Mouse (Mus musculus) forebrain, embryonic 11.5 days (tissue): ENCODE data around the gene Tmem178b. TPM values are rescaled to one million over a fixed set of nuclear protein-coding genes. Genes with fewer than 3 reads are reported as not detected.

Experiments
- ATAC-seq: fragments of 200-750 bp; cut with Nextera tagmentation; replicated peaks from 2 replicates; pipeline ENCODE4 v1.8.0; 2017; ENCODE audit warnings: moderate TSS enrichment; ENCODE audit not compliant: low FRiP score
- DNase-seq: peaks from one replicate; pipeline ENCODE4 v3.0.0-alpha.2; 2017; ENCODE audit warnings: low spot score
- H3K27ac ChIP-seq: fragments of 300-500 bp; sonication (generic); 2 replicates; pipeline ENCODE4 v1.5.1; 2014; ENCODE audit warnings: low read depth, low read length
- H3K27me3 ChIP-seq: fragments of 300-500 bp; sonication (generic); 2 replicates; pipeline ENCODE4 v1.6.1; 2014; ENCODE audit warnings: mild to moderate bottlenecking, low read length, mixed read lengths; ENCODE audit not compliant: control insufficient read depth, insufficient read depth
- H3K36me3 ChIP-seq: fragments of 300-500 bp; sonication (generic); 2 replicates; pipeline ENCODE4 v1.6.1; 2014; ENCODE audit warnings: mild to moderate bottlenecking, low read length, moderate library complexity, mixed read lengths; ENCODE audit not compliant: control insufficient read depth, insufficient read depth
- H3K4me1 ChIP-seq: fragments of 300-500 bp; sonication (generic); replicated peaks from 2 replicates; pipeline ENCODE4 v1.6.1; 2014; ENCODE audit warnings: low read length, mixed read lengths; ENCODE audit not compliant: control insufficient read depth, insufficient read depth
- H3K4me2 ChIP-seq: fragments of 300-500 bp; sonication (generic); 2 replicates; pipeline ENCODE4 v1.6.1; 2014; ENCODE audit warnings: low read depth, mild to moderate bottlenecking, low read length, moderate library complexity, mixed read lengths; ENCODE audit not compliant: severe bottlenecking
- H3K4me3 ChIP-seq: fragments of 300-500 bp; sonication (generic); 2 replicates; pipeline ENCODE4 v1.5.1; 2014; ENCODE audit warnings: low read depth, low read length
- H3K9ac ChIP-seq: fragments of 300-500 bp; sonication (generic); 2 replicates; pipeline ENCODE4 v1.6.1; 2014; ENCODE audit warnings: low read length
- H3K9me3 ChIP-seq: fragments of 300-500 bp; sonication (generic); 2 replicates; pipeline ENCODE4 v1.6.1; 2016; ENCODE audit warnings: low read length, mixed read lengths; ENCODE audit not compliant: control insufficient read depth
- WGBS: fragments of 180-500 bp; shearing (Covaris S2); extraction: QIAGEN DNeasy Blood & Tissue Kit; methylation state at CpG from one replicate; pipeline ENCODE4 v1.1.7; 2014; 5-methylcytosine and 5-hydroxymethylcytosine counted together
- polyA plus RNA-seq: library from polyadenylated mRNA; unstranded; fragments of >200 nt; fragmentation: Nextera tagmentation; extraction: Ambion mirVana; gene quantifications from 2 replicates; pipeline ENCODE4 v1.2.1, GENCODE M21; 2014

The Tmem178b gene
- polyA plus RNA-seq, 1 experiment from 2014 or later: 7.4 TPM

- Histone ChIP-seq H3K4me1 (peaks cover 4% of the 10 kb centered on the region), H3K9ac (no peak overlapping the region), H3K4me3 (no peak overlapping the region), H3K27ac (no peak overlapping the region), H3K36me3 (no peaks in the 10 kb centered on the region), H3K27me3 (no peaks in the 10 kb centered on the region), H3K9me3 (no peaks in the 10 kb centered on the region), H3K4me2 (no peak overlapping the region)
- DNase-seq (no peak), ATAC-seq (peak; percentile 47; the same call in 1 of the 2 replicates)
- 53% methylated on average over 4 of the region's 4 CpGs for WGBS
These were observed 142.1 kb downstream of the Tmem178b start for GRCm38 (mm10) chr6:40015185-40015584.

- H3K4me1 ChIP-seq: peaks cover 4% of the 10 kb centered on the region
- no peaks in the 10 kb centered on the region for H3K36me3 ChIP-seq
- peak; percentile 51 for ATAC-seq
- H3K9me3 ChIP-seq: no peaks in the 10 kb centered on the region
- H3K27ac ChIP-seq: no peak overlapping the region
- H3K4me3 ChIP-seq: no peak overlapping the region
- no peak overlapping the region for H3K9ac ChIP-seq
- WGBS: 30% methylated on average over 7 of the region's 7 CpGs
- H3K4me2 ChIP-seq: no peak overlapping the region
- no peaks in the 10 kb centered on the region for H3K27me3 ChIP-seq
- no peak for DNase-seq
These were observed 142.8 kb downstream of the Tmem178b start for GRCm38 (mm10) chr6:40015711-40016460.

- WGBS: 39% methylated on average over 4 of the region's 4 CpGs
- Histone ChIP-seq H3K4me2 (no peak overlapping the region), H3K9me3 (no peaks in the 10 kb centered on the region), H3K4me3 (no peak overlapping the region), H3K27me3 (no peaks in the 10 kb centered on the region), H3K27ac (no peak overlapping the region), H3K4me1 (peaks cover 4% of the 10 kb centered on the region), H3K9ac (no peak overlapping the region), H3K36me3 (no peaks in the 10 kb centered on the region)
- ATAC-seq (no peak), DNase-seq (no peak)
These were observed 146.3 kb downstream of the Tmem178b start for GRCm38 (mm10) chr6:40019396-40019795.

- 63% methylated on average over 4 of the region's 4 CpGs for WGBS
- Histone ChIP-seq H3K36me3 (no peaks in the 10 kb centered on the region), H3K4me2 (no peak overlapping the region), H3K27ac (peak overlapping the region; percentile 32; the same call in 1 of the 2 replicates), H3K9ac (no peak overlapping the region), H3K4me1 (no peaks in the 10 kb centered on the region), H3K9me3 (no peaks in the 10 kb centered on the region), H3K4me3 (no peak overlapping the region), H3K27me3 (no peaks in the 10 kb centered on the region)
- DNase-seq (peak; percentile 51), ATAC-seq (peak; percentile 81)
These were observed 150.7 kb downstream of the Tmem178b start for GRCm38 (mm10) chr6:40023592-40024335.

- no peak overlapping the region for H3K4me2 ChIP-seq
- H3K27ac ChIP-seq: peak overlapping the region; percentile 32; the same call in 1 of the 2 replicates
- H3K4me1 ChIP-seq: no peaks in the 10 kb centered on the region
- ATAC-seq (0 out of 2 replicates have a peak, but pooled peaks have one; percentile 48), DNase-seq (no peak)
- H3K9ac ChIP-seq: no peak overlapping the region
- no peaks in the 10 kb centered on the region for H3K36me3 ChIP-seq
- no peaks in the 10 kb centered on the region for H3K27me3 ChIP-seq
- no peak overlapping the region for H3K4me3 ChIP-seq
- WGBS: 74% methylated on average over 5 of the region's 5 CpGs
- H3K9me3 ChIP-seq: no peaks in the 10 kb centered on the region
These were observed 151.4 kb downstream of the Tmem178b start for GRCm38 (mm10) chr6:40024336-40024934.

GRCm38 (mm10) chr6:40032901-40033300 is 159.8 kb downstream of the Tmem178b start:
- no peak overlapping the region for H3K9ac ChIP-seq
- H3K4me2 ChIP-seq: no peak overlapping the region
- no peaks in the 10 kb centered on the region for H3K36me3 ChIP-seq
- ATAC-seq (no peak), DNase-seq (no peak)
- H3K27ac ChIP-seq: no peak overlapping the region
- no peaks in the 10 kb centered on the region for H3K4me1 ChIP-seq
- H3K9me3 ChIP-seq: no peaks in the 10 kb centered on the region
- no peak overlapping the region for H3K4me3 ChIP-seq
- H3K27me3 ChIP-seq: no peaks in the 10 kb centered on the region

- H3K9ac ChIP-seq: no peak overlapping the region
- H3K9me3 ChIP-seq: no peaks in the 10 kb centered on the region
- DNase-seq (no peak), ATAC-seq (no peak)
- no peak overlapping the region for H3K4me2 ChIP-seq
- H3K27me3 ChIP-seq: no peaks in the 10 kb centered on the region
- H3K4me3 ChIP-seq: no peak overlapping the region
- 89% methylated on average over 3 of the region's 3 CpGs for WGBS
- H3K27ac ChIP-seq: no peak overlapping the region
- no peaks in the 10 kb centered on the region for H3K4me1 ChIP-seq
- H3K36me3 ChIP-seq: no peaks in the 10 kb centered on the region
These were observed 160.9 kb downstream of the Tmem178b start for GRCm38 (mm10) chr6:40033935-40034334.

GRCm38 (mm10) chr6:40048969-40049908 is 176.2 kb downstream of the Tmem178b start:
- ATAC-seq (no peak), DNase-seq (no peak)
- Histone ChIP-seq H3K27ac (no peak overlapping the region), H3K27me3 (no peaks in the 10 kb centered on the region), H3K4me3 (no peak overlapping the region), H3K9ac (no peak overlapping the region), H3K9me3 (no peaks in the 10 kb centered on the region), H3K4me1 (0 out of 2 replicates have a peak, but pooled peaks cover 3% of the 10 kb centered on the region), H3K36me3 (no peaks in the 10 kb centered on the region), H3K4me2 (no peak overlapping the region)
- WGBS: 42% methylated on average over 11 of the region's 11 CpGs
